8 mouse cellular contexts compared by ENCODE assay signal in the genomic region with DNA sequence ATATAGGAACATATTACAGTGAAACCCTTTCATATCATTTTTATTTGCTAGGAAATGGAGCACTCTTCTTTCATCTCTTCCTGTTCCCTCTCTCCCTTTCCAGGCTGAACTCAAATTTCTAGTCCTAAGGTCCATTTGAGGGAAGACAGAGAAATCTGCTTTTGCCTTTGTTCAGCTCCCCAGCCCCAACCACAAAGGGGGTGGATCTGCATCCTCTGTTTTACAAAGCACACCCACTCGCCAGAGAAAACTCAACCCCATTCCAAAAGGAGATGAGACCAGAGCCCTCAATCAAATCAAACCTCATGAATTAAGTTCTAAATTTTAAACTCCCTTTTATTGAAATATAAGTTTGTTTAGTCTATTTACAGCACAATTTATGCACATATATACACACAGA. TPM values are rescaled to one million over a fixed set of nuclear protein-coding genes. Genes with fewer than 3 reads are reported as not detected.
DNase-seq lines count a peak whose midpoint lies in the region; ATAC-seq and TF ChIP-seq lines count a peak whose summit lies in the region.
"Had no signal": no experiment of that assay in that cellular context is flagged by ENCODE, and none has a peak within 500 bp of the region (broad histone marks: within the 10 kb centered on the region; RNA-seq: fewer than 3 reads in every experiment).

No protein-coding gene starts in this region.

- H3K4me2 ChIP-seq in embryonic facial prominence, embryonic 14.5 days (ENCODE audit: low read depth, low read length) = peak overlapping the region; percentile 98
- peak overlapping the region; percentile 70 for H3K4me2 ChIP-seq in hindbrain, embryonic 13.5 days
- H3K4me2 ChIP-seq in midbrain, embryonic 13.5 days (replicated peaks) = peak overlapping the region; percentile 81

- TF ChIP-seq POLR2A in brain, embryonic 14.5 days (IDR thresholded peaks at IDR 0.05; ENCODE audit: borderline replicate concordance, extremely low read depth, insufficient read depth, insufficient read length, poor library complexity, severe bottlenecking) = no peak

- no peaks in the 10 kb centered on the region for H3K9me3 ChIP-seq in embryonic facial prominence, embryonic 14.5 days (ENCODE audit: control insufficient read depth, low read length)
- H3K9me3 ChIP-seq in hindbrain, embryonic 13.5 days = 0 out of 2 replicates have a peak, but pooled peaks cover 3% of the 10 kb centered on the region
- no peaks in the 10 kb centered on the region for H3K9me3 ChIP-seq in midbrain, embryonic 13.5 days

- no peaks in the 10 kb centered on the region for H3K36me3 ChIP-seq in embryonic facial prominence, embryonic 14.5 days (ENCODE audit: control insufficient read depth, insufficient read depth, low read length)
- H3K36me3 ChIP-seq in hindbrain, embryonic 13.5 days = peaks cover 12% of the 10 kb centered on the region; the same call in 1 of the 2 replicates
- H3K36me3 ChIP-seq in midbrain, embryonic 13.5 days = peaks cover 12% of the 10 kb centered on the region; the same call in 1 of the 2 replicates

- DNase-seq in brain, embryonic 14.5 days (ENCODE audit: low read depth) = peak; percentile 51
- DNase-seq in embryonic facial prominence, embryonic 14.5 days (ENCODE audit: low spot score) = no peak
- no peak for DNase-seq in testis, postnatal 14 days (ENCODE audit: low spot score)
- DNase-seq in gastrocnemius, adult 18-20 months (ENCODE audit: low spot score) = no peak

- ATAC-seq in embryonic facial prominence, embryonic 14.5 days (ENCODE audit: low read depth) = no peak
- ATAC-seq in hindbrain, embryonic 13.5 days (ENCODE audit: low FRiP score) = no peak
- ATAC-seq in midbrain, embryonic 13.5 days = no peak
- no peak for ATAC-seq in monocyte, adult 5-6 weeks (replicated peaks; ENCODE audit: insufficient number of reproducible peaks, low FRiP score, low TSS enrichment, poor library complexity, severe bottlenecking)

- peaks cover 33% of the 10 kb centered on the region for H3K4me1 ChIP-seq in embryonic facial prominence, embryonic 14.5 days (ENCODE audit: control insufficient read depth, insufficient read depth, low read length)
- H3K4me1 ChIP-seq in hindbrain, embryonic 13.5 days (replicated peaks) = peaks cover 25% of the 10 kb centered on the region
- H3K4me1 ChIP-seq in midbrain, embryonic 13.5 days (replicated peaks) = peaks cover 28% of the 10 kb centered on the region

- WGBS in embryonic facial prominence, embryonic 14.5 days = 23% methylated on average over 1 of the region's 1 CpGs
- WGBS in hindbrain, embryonic 13.5 days = 17% methylated on average over 1 of the region's 1 CpGs
- 5% methylated on average over 1 of the region's 1 CpGs for WGBS in midbrain, embryonic 13.5 days

- 0 out of 2 replicates have a peak overlapping the region, but pooled peaks have one; percentile 40 for H3K9ac ChIP-seq in embryonic facial prominence, embryonic 14.5 days (ENCODE audit: low read depth, low read length)
- peak overlapping the region; percentile 72 for H3K9ac ChIP-seq in hindbrain, embryonic 13.5 days
- H3K9ac ChIP-seq in midbrain, embryonic 13.5 days (replicated peaks) = peak overlapping the region; percentile 60

- H3K27me3 ChIP-seq in embryonic facial prominence, embryonic 14.5 days (replicated peaks; ENCODE audit: control insufficient read depth, insufficient read depth, low read length) = no peaks in the 10 kb centered on the region
- H3K27me3 ChIP-seq in hindbrain, embryonic 13.5 days = no peaks in the 10 kb centered on the region
- H3K27me3 ChIP-seq in midbrain, embryonic 13.5 days = no peaks in the 10 kb centered on the region

- TF ChIP-seq CTCF in brain, embryonic 14.5 days (IDR thresholded peaks at IDR 0.05; ENCODE audit: borderline replicate concordance, extremely low read depth, insufficient read depth, insufficient read length) = no peak

- H3K4me3 ChIP-seq in embryonic facial prominence, embryonic 14.5 days (ENCODE audit: low read depth, low read length) = peak overlapping the region; percentile 80
- H3K4me3 ChIP-seq in hindbrain, embryonic 13.5 days = peak overlapping the region; percentile 91
- H3K4me3 ChIP-seq in midbrain, embryonic 13.5 days (replicated peaks) = peak overlapping the region; percentile 68

- 0 out of 2 replicates have a peak overlapping the region, but pooled peaks have one; percentile 10 for H3K27ac ChIP-seq in embryonic facial prominence, embryonic 14.5 days (replicated peaks; ENCODE audit: low read depth, low read length)
- peak overlapping the region; percentile 76 for H3K27ac ChIP-seq in hindbrain, embryonic 13.5 days
- peak overlapping the region; percentile 63; the same call in 1 of the 2 replicates for H3K27ac ChIP-seq in midbrain, embryonic 13.5 days

RNA-seq across cellular contexts. Expression of a gene that starts 3.2 kb away (rescaled TPM):
- 59.1 and 67.1 TPM in 2 replicates for polyA plus RNA-seq in brain, embryonic 14.5 days (2012; rRNA removed)
- polyA plus RNA-seq in embryonic facial prominence, embryonic 14.5 days (2014; fragmentation: Nextera tagmentation; extraction: Ambion mirVana) = 11.8 and 14.9 TPM in 2 replicates
- polyA plus RNA-seq in hindbrain, embryonic 13.5 days (2015; fragmentation: Nextera tagmentation; extraction: Ambion mirVana) = 28.9 and 32.9 TPM in 2 replicates
- polyA plus RNA-seq in midbrain, embryonic 13.5 days (2015; fragmentation: Nextera tagmentation; extraction: Ambion mirVana) = 25.2 and 36.7 TPM in 2 replicates
- not detected in 3 replicates for total RNA-seq in monocyte, adult 5-6 weeks (2017)
- total RNA-seq in gastrocnemius, adult 18-20 months (2021) = under 1 TPM; 0.27 to 0.33 TPM
- total RNA-seq: neutrophil, adult 5-6 weeks had no signal

RNA-seq across cellular contexts. Expression of a gene that starts 41.4 kb away (rescaled TPM):
- polyA plus RNA-seq in brain, embryonic 14.5 days (2012; rRNA removed) = 76.9 and 110 TPM in 2 replicates
- 32.1 and 34.5 TPM in 2 replicates for polyA plus RNA-seq in embryonic facial prominence, embryonic 14.5 days (2014; fragmentation: Nextera tagmentation; extraction: Ambion mirVana)
- polyA plus RNA-seq in hindbrain, embryonic 13.5 days (2015; fragmentation: Nextera tagmentation; extraction: Ambion mirVana) = 44.2 and 47.7 TPM in 2 replicates
- 45.6 and 49.7 TPM in 2 replicates for polyA plus RNA-seq in midbrain, embryonic 13.5 days (2015; fragmentation: Nextera tagmentation; extraction: Ambion mirVana)
- total RNA-seq in monocyte, adult 5-6 weeks (2017) = 29.3 to 39.8 TPM (median 36.1 TPM) in 3 replicates
- total RNA-seq in gastrocnemius, adult 18-20 months (2021) = 10 to 100 TPM; 14.8 to 17.7 TPM

Comparison
In these comparisons a context has a peak if more than half of its experiments do, and no peak if none do; other contexts are left out.
1. H3K27ac ChIP-seq: peak in every context shown above with its lines; median percentile 76 in hindbrain, embryonic 13.5 days; 63 in midbrain, embryonic 13.5 days; 10 in embryonic facial prominence, embryonic 14.5 days.